Mouse (Mus musculus) left cerebral cortex, postnatal 25 days (tissue): ENCODE data around the gene Gtf3c6. TPM values are rescaled to one million over a fixed set of nuclear protein-coding genes. Genes with fewer than 3 reads are reported as not detected.

Experiments
- total RNA-seq, 2 experiments: library from RNA; stranded (reverse); gene quantifications; 2 replicates each; pipeline ENCODE4 v1.2.3; 2021

Gene Gtf3c6
- total RNA-seq, 2 experiments from 2014 or later: 22.6 to 24.5 TPM

Other genes with a start within 250 kb of the Gtf3c6 start
- under 1 TPM; 0.57 to 0.87 TPM for gene Mfsd4b1, start 232.8 kb downstream of the Gtf3c6 start, total RNA-seq
- 1 to 10 TPM; 2.5 to 3.4 TPM for gene Slc16a10, start 115.8 kb downstream of the Gtf3c6 start, total RNA-seq
- 10 to 100 TPM; 19.6 to 22.8 TPM for gene Rpf2, start 11.1 kb downstream of the Gtf3c6 start, total RNA-seq
- 10 to 100 TPM; 79.3 to 82.0 TPM for gene Amd1, start 44.1 kb upstream of the Gtf3c6 start, total RNA-seq
- 10 to 100 TPM; 48.3 to 50.8 TPM for gene Cdk19, start 81.5 kb upstream of the Gtf3c6 start, total RNA-seq